Mouse (Mus musculus) right cerebral cortex, adult 18-20 months (tissue): ENCODE data around the gene E2f2.

Experiments
- DNase-seq: peaks from one replicate; pipeline ENCODE4 v3.0.0; 2022; ENCODE audit warnings: mixed read lengths

Gene E2f2

GRCm38 (mm10) chr4:136172011-136172541, at the start of gene E2f2:
TSS of gene E2f2 (plus strand) at chr4:136172394.
- no peak for DNase-seq

DNA sequence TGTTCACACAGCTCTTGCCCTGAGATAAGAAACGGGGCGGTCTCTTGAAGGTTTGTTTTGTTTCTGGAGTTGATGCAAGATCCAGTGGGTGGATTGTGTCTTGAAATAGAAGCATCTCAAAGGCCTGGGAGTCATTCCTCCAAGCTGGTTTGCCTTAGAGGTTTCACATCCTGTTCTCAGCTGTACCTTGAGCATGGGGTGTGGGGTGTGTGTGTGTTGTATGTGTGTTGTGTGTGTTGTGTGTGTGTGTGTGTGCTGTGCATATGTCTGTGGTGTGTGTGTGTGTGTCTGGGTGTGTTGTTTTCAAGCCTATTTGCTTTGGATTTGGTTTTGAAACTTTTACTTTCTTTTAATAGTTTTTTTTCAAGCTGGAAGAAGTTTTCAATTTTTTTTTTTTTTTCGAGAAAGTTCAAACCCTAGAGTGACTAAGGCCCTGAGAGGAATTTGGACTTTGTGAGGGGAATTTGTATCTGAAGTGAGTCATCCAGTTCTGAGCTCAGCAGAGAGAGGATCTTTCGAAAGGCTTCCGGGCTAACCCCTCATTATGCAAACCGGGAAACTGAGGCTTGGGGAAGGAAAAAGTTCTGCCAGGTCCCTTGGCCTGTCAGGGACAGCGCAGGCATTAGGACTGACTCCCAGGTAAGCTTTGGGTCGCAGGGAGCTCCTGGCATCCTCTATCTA, 48.9 kb upstream of the E2f2 start:
- no peak for DNase-seq

DNA sequence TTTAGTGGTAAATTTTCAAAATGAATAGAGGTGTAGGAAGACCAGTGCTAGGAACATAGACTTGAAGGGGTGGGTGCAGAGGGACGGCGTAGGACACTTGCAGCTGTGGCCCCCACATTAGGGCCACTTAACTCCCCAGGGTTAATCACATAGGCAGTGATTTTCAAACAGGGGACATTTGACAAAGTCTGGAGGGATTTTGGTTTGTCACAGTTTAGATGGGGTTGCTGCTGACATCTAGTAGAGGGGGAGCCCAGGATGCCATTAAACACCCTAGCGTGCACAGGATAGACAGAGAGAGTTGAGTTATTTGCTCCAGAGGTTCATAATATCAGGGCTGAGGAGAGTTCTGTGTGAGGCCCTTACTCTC, 48.4 kb upstream of the E2f2 start:
- DNase-seq, result no peak

- no peak for DNase-seq
Observed at GRCm38 (mm10) chr4:136124581-136124980, 47.6 kb upstream of the E2f2 start.

GRCm38 (mm10) chr4:136125458-136125857, 46.7 kb upstream of the E2f2 start:
- DNase-seq, result no peak

GRCm38 (mm10) chr4:136126019-136126418, 46.2 kb upstream of the E2f2 start:
- no peak for DNase-seq

DNA sequence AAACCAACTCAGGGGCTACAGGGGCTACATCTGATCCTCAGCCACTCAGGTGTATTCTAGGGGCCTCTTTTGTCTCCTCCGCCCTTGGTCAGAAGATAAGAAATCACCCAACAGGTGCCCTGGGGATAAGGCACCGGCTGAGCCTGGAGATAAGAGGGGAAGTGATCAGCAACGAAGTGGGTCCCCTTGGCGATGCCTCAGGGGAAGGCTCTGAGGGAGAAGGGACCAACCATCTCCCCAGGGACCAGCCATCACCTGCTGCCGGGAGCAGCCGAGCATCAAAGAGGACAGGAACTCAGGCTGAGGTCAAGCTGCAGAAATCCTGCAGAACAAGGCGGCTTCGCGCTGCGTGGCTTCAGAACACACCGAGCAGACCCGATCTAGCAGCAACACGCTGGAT, 44.5 kb upstream of the E2f2 start:
- DNase-seq, result no peak

- DNase-seq, result no peak
Observed at GRCm38 (mm10) chr4:136129842-136130241, 42.4 kb upstream of the E2f2 start.

DNA sequence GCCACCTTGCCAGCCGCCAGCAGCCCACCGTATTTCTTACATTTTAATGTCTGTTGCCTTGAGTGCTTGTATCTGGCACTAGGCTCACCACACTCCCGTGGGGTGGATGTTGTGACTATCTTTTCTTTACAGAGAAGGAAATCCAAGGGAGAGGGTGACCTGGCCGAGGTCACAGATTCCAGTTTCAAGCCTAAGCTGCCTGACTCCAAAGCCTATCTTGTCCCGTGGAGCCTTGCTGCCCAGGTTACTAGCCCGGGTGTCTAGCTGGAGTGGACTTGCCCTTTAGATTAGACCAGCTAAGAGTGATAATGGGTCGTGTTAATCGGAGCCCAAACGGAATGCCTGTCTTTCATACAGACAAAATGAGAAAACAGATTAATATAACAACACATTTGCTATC, 38.4 kb upstream of the E2f2 start:
- DNase-seq, result no peak

DNA sequence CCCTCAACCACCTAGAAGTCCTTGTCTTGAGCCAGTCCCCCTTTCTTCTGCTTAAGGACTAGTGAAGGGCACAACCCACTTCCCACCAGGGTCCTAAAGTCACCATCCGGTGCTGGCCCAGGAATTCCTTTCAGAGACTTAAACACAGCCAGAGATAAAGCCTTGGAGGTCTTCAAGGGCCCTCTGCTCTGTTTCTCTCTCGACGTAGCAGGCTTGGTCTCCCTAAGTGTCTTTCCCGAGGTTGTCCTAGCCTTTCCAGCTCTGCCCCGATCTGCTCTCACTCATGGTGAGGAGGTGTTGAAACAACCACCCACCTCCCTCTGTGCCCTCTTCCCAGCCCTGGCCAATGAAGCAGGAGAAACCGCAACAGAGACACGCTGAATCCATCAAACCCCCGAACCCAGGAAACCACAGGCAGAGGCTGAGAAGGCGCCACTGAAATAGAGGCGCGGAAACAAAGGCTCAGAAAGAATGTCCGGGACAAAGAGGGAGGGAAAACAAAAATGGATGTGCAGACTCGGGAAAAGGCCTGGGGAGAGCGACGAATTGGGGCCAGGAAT, 37.7 kb upstream of the E2f2 start:
- DNase-seq, result no peak

GRCm38 (mm10) chr4:136134978-136135873, 37.0 kb upstream of the E2f2 start:
- peak; percentile 35 for DNase-seq

GRCm38 (mm10) chr4:136135874-136136728, 36.1 kb upstream of the E2f2 start:
- DNase-seq, result no peak

DNA sequence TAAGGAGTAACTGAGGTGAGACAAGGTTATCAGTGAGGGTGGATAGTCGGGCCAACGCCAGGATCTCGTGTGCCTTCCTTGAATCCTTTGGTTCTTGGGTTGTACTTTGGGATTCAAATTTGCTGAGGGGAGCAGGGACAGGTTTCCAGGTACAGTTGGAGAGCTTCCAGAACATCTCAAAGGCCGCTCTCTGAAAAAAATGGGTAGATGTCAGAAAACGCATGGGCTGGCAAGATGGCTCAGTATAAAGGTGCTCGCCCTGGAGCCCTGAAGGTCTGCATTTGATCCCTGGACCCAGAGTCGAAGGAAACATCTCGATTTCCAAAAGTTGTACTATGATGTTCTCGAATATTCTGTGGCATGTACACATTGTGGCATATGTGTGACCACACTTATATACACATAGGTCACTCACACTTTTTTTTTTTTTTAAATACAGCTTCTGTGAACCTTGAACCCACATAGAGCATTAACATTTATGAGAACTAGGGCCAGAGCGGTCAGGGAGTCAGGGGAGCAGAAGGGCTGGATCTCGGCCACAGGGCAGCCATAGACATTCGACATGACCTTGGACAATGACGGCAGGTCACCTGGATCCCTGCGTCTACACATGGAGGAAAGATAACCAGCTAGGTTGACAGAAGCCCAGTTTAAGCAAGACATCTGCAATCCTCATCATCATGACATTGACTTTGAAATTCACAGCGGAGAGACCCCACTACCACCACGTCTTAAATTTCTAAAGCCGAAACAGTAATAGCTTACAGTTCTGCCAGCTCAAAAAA, 32.7 kb upstream of the E2f2 start:
- DNase-seq, result no peak

GRCm38 (mm10) chr4:136140327-136141250, 31.6 kb upstream of the E2f2 start:
- peak; percentile 78 for DNase-seq

GRCm38 (mm10) chr4:136142267-136143192, 29.7 kb upstream of the E2f2 start:
- DNase-seq, result no peak

- peak; percentile 64 for DNase-seq
Observed at GRCm38 (mm10) chr4:136143193-136143976, 28.8 kb upstream of the E2f2 start, which contains the start of gene Id3. TSS of gene Id3 (plus strand) at chr4:136143497.

- DNase-seq, result no peak
Observed at GRCm38 (mm10) chr4:136144126-136144926, 27.9 kb upstream of the E2f2 start.

GRCm38 (mm10) chr4:136144927-136145292, 27.3 kb upstream of the E2f2 start:
- DNase-seq, result no peak
